Mouse (Mus musculus) limb, embryonic 11.5 days (tissue): ENCODE data around the gene Maf. TPM values are rescaled to one million over a fixed set of nuclear protein-coding genes. Genes with fewer than 3 reads are reported as not detected.

Source experiments
- ATAC-seq: fragments of 200-750 bp; cut with Nextera tagmentation; 2 replicates; pipeline ENCODE4 v1.8.0; 2017; ENCODE audit warnings: low read depth; ENCODE audit not compliant: insufficient number of reproducible peaks, low FRiP score, low TSS enrichment
- DNase-seq: peaks from one replicate; pipeline ENCODE4 v3.0.0-alpha.2; 2015; ENCODE audit warnings: low spot score
- H3K27ac ChIP-seq: fragments of 300-500 bp; sonication (generic); replicated peaks from 2 replicates; pipeline ENCODE4 v1.5.1; 2014; ENCODE audit warnings: low read depth, mild to moderate bottlenecking, low read length
- H3K27me3 ChIP-seq: fragments of 300-500 bp; sonication (generic); 2 replicates; pipeline ENCODE4 v1.6.1; 2014; ENCODE audit warnings: mild to moderate bottlenecking, low read length, mixed read lengths; ENCODE audit not compliant: control insufficient read depth, insufficient read depth
- H3K36me3 ChIP-seq: fragments of 300-500 bp; sonication (generic); 2 replicates; pipeline ENCODE4 v1.6.1; 2014; ENCODE audit warnings: mild to moderate bottlenecking, low read length, moderate library complexity, mixed read lengths; ENCODE audit not compliant: control insufficient read depth, insufficient read depth
- H3K4me1 ChIP-seq: fragments of 300-500 bp; sonication (generic); 2 replicates; pipeline ENCODE4 v1.6.1; 2014; ENCODE audit warnings: low read length, mixed read lengths; ENCODE audit not compliant: control insufficient read depth, insufficient read depth
- H3K4me2 ChIP-seq: fragments of 300-500 bp; sonication (generic); 2 replicates; pipeline ENCODE4 v1.6.1; 2014; ENCODE audit warnings: low read depth, mild to moderate bottlenecking, moderate library complexity; ENCODE audit not compliant: severe bottlenecking
- H3K4me3 ChIP-seq: fragments of 300-500 bp; sonication (generic); 2 replicates; pipeline ENCODE4 v1.5.1; 2014; ENCODE audit warnings: low read depth, low read length
- H3K9ac ChIP-seq: fragments of 300-500 bp; sonication (generic); 2 replicates; pipeline ENCODE4 v1.6.1; 2014; ENCODE audit warnings: mild to moderate bottlenecking, low read length
- H3K9me3 ChIP-seq: fragments of 300-500 bp; sonication (generic); 2 replicates; pipeline ENCODE4 v1.6.1; 2016; ENCODE audit warnings: low read length; ENCODE audit not compliant: control insufficient read depth
- WGBS: fragments of 180-500 bp; shearing (Covaris S2); extraction: QIAGEN DNeasy Blood & Tissue Kit; methylation state at CpG from one replicate; pipeline ENCODE4 v1.1.7; 2014; 5-methylcytosine and 5-hydroxymethylcytosine counted together
- polyA plus RNA-seq: library from polyadenylated mRNA; unstranded; fragments of >200 nt; fragmentation: Nextera tagmentation; extraction: Ambion mirVana; gene quantifications from 2 replicates; pipeline ENCODE4 v1.2.1, GENCODE M21; 2014

Maf gene
- polyA plus RNA-seq, 1 experiment from 2014 or later = 2.0 TPM

DNA sequence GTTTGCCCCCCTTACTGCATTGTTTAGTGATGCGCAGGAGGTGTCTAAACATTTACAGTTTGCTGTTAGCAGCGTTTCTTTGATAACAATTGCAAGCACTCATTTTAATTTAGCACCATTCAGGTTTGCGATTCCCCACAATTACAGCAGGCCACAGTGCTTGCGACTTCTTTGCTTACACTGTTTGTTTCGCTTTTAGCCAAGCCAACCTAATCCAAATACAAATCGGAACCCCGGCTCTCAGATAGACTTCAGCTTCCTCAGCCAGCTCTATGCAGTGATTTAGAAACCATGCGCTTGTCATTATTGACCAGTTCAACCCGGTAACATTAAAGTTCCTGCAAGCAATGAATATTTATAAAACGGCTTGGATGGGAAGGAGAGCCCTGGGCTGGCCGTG is 3.5 kb upstream of the Maf start:
- H3K4me1 ChIP-seq = 0 out of 2 replicates have a peak, but pooled peaks cover 5% of the 10 kb centered on the region
- no peak overlapping the region for H3K9ac ChIP-seq
- DNase-seq (no peak), ATAC-seq (no peak)
- 59% methylated on average over 11 of the region's 11 CpGs for WGBS
- no peaks in the 10 kb centered on the region for H3K36me3 ChIP-seq
- H3K27me3 ChIP-seq = peaks cover 8% of the 10 kb centered on the region; the same call in 1 of the 2 replicates
- no peak overlapping the region for H3K4me2 ChIP-seq
- H3K27ac ChIP-seq = no peak overlapping the region
- no peaks in the 10 kb centered on the region for H3K9me3 ChIP-seq
- H3K4me3 ChIP-seq = no peak overlapping the region

- Histone ChIP-seq H3K9ac (no peak overlapping the region), H3K4me3 (no peak overlapping the region), H3K4me2 (no peak overlapping the region), H3K9me3 (no peaks in the 10 kb centered on the region), H3K36me3 (no peaks in the 10 kb centered on the region), H3K27ac (no peak overlapping the region), H3K4me1 (0 out of 2 replicates have a peak, but pooled peaks cover 5% of the 10 kb centered on the region), H3K27me3 (peaks cover 10% of the 10 kb centered on the region; the same call in 1 of the 2 replicates)
- ATAC-seq (no peak), DNase-seq (no peak)
- 58% methylated on average over 8 of the region's 8 CpGs for WGBS
These were observed 2.3 kb upstream of the Maf start for GRCm38 (mm10) chr8:115709931-115710330.

DNA sequence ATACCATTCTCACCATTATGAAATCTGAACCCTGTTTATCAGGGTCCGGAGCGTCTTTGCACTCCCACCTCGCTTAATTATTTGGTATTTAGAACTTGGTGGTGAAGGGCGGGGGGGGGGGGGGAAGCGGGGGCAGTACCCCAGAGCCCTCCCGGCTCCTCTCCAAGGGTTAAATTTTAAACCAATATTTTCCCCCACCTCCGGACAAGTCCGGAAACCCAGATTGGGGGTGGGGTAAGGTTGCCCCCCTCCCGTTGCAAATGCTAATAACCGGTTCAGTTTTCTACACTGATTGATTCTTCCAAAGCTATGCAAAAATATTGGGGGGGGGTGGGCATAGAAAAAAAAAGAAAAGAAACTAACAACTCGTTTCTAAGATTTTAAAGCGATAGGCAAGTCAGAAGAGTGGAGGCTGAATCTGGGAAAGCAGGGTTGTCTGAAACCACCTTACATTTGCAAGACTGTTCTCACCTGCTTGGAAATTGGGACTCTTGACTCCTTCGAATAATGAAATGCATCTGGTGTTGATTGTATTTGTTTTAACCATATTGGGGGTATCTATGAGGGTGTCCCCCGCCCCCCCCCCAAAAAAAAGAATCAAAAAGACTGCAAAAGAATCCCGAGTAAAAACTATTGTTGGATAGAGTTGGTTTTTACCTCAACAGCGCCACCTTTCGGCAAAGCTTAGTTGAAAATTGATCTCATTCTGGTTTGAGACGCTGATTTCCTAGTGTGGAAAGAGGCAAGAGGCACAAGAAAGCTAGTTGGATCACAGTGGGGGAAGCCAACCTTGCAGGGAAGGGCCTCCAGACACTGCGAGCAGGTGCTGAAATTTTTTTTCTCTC is 1.6 kb upstream of the Maf start:
- 2% methylated on average over 19 of the region's 19 CpGs for WGBS
- Histone ChIP-seq H3K9ac (no peak overlapping the region), H3K9me3 (no peaks in the 10 kb centered on the region), H3K4me2 (peak overlapping the region; percentile 88), H3K27ac (no peak overlapping the region), H3K4me3 (0 out of 2 replicates have a peak overlapping the region, but pooled peaks have one; percentile 9), H3K27me3 (peaks cover 10% of the 10 kb centered on the region; the same call in 1 of the 2 replicates), H3K36me3 (no peaks in the 10 kb centered on the region), H3K4me1 (0 out of 2 replicates have a peak, but pooled peaks cover 5% of the 10 kb centered on the region)
- ATAC-seq = no peak
- DNase-seq = peak; percentile 93

- peak overlapping the region; percentile 47; the same call in 1 of the 2 replicates for H3K27ac ChIP-seq
- under 1% methylated on average over 43 of the region's 76 CpGs for WGBS
- H3K4me2 ChIP-seq = peak overlapping the region; percentile 88
- H3K27me3 ChIP-seq = peaks cover 6% of the 10 kb centered on the region; the same call in 1 of the 2 replicates
- H3K9ac ChIP-seq = peak overlapping the region; percentile 76
- 0 out of 2 replicates have a peak, but pooled peaks cover 5% of the 10 kb centered on the region for H3K4me1 ChIP-seq
- H3K4me3 ChIP-seq = peak overlapping the region; percentile 66
- no peaks in the 10 kb centered on the region for H3K9me3 ChIP-seq
- ATAC-seq (peak; percentile 83), DNase-seq (peak; percentile 79)
- H3K36me3 ChIP-seq = no peaks in the 10 kb centered on the region
These were observed 498 bp downstream of the Maf start for GRCm38 (mm10) chr8:115706861-115707730.

GRCm38 (mm10) chr8:115706411-115706860 is 1.2 kb downstream of the Maf start:
- WGBS = 0% methylated on average over 39 of the region's 39 CpGs
- peak; percentile 77 for DNase-seq
- ATAC-seq = 0 out of 2 replicates have a peak, but pooled peaks have one; percentile 7
- Histone ChIP-seq H3K4me3 (peak overlapping the region; percentile 66), H3K9me3 (no peaks in the 10 kb centered on the region), H3K36me3 (no peaks in the 10 kb centered on the region), H3K9ac (peak overlapping the region; percentile 76), H3K4me1 (0 out of 2 replicates have a peak, but pooled peaks cover 5% of the 10 kb centered on the region), H3K27ac (peak overlapping the region; percentile 47; the same call in 1 of the 2 replicates), H3K4me2 (peak overlapping the region; percentile 88), H3K27me3 (peaks cover 6% of the 10 kb centered on the region; the same call in 1 of the 2 replicates)

DNA sequence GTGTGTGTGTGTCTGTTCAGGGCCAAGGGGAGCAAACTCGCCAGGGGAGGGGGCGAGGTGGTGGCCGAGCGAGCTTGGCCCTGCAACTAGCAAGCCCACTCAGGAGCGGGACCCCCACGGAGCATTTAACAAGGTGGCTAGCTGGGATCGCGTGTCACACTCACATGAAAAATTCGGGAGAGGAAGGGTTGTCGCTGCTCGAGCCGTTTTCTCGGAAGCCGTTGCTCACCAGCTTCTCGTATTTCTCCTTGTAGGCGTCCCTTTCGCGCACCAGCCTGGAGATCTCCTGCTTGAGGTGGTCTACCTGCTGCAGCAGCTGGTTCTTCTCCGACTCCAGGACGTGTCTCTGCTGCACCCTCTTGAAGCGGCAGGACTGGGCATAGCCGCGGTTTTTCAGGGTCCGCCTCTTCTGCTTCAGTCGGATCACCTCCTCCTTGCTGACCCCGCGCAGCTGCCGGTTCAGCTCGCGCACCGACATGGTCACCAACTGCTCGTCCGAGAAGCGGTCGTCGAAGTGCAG is 1.9 kb downstream of the Maf start:
- Histone ChIP-seq H3K27ac (no peak overlapping the region), H3K4me2 (peak overlapping the region; percentile 88), H3K4me3 (peak overlapping the region; percentile 66), H3K36me3 (no peaks in the 10 kb centered on the region), H3K4me1 (0 out of 2 replicates have a peak, but pooled peaks cover 5% of the 10 kb centered on the region), H3K27me3 (peaks cover 6% of the 10 kb centered on the region; the same call in 1 of the 2 replicates), H3K9me3 (no peaks in the 10 kb centered on the region), H3K9ac (peak overlapping the region; percentile 76; the same call in 1 of the 2 replicates)
- ATAC-seq = 0 out of 2 replicates have a peak, but pooled peaks have one; percentile 28
- DNase-seq = peak; percentile 74
- 0% methylated on average over 32 of the region's 36 CpGs for WGBS

DNA sequence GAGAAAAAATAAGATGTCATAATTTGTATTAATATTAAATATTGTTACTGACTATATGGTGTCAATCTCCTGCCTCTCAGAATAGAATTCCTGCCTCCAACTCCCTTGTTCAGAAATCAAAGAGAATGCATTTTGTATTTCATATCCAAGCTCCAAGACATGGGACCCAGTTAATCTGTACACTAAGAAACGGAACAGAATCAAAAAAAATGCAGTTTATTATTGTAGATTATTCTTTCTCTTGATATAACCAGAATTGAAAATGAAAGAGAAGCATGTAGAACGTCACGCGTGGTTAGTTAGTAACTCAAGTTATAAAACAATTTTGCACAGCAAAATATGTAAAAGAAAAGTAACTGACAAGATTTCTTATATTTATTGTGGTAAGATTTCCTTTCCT is 4.5 kb downstream of the Maf start:
- ATAC-seq = no peak
- WGBS = 90% methylated on average over 4 of the region's 4 CpGs
- no peak for DNase-seq
- Histone ChIP-seq H3K4me2 (no peak overlapping the region), H3K27me3 (peaks cover 6% of the 10 kb centered on the region; the same call in 1 of the 2 replicates), H3K4me1 (0 out of 2 replicates have a peak, but pooled peaks cover 2% of the 10 kb centered on the region), H3K9ac (no peak overlapping the region), H3K4me3 (no peak overlapping the region), H3K36me3 (no peaks in the 10 kb centered on the region), H3K27ac (no peak overlapping the region), H3K9me3 (no peaks in the 10 kb centered on the region)
